Mouse (Mus musculus) mammary gland, adult 2 months (tissue): ENCODE measurements around the gene Cacng2. TPM values are rescaled to one million over a fixed set of nuclear protein-coding genes. Genes with fewer than 3 reads are reported as not detected.

Source experiments
- polyA plus RNA-seq: library from polyadenylated mRNA; depleted of rRNA; stranded (reverse); fragments of >200 nt; gene quantifications from 2 replicates; pipeline ENCODE4 v1.2.3, GENCODE M21; 2012; ENCODE audit warnings: low replicate concordance; rRNA removed

Gene Cacng2
- polyA plus RNA-seq: not detected in 2 replicates

DNA sequence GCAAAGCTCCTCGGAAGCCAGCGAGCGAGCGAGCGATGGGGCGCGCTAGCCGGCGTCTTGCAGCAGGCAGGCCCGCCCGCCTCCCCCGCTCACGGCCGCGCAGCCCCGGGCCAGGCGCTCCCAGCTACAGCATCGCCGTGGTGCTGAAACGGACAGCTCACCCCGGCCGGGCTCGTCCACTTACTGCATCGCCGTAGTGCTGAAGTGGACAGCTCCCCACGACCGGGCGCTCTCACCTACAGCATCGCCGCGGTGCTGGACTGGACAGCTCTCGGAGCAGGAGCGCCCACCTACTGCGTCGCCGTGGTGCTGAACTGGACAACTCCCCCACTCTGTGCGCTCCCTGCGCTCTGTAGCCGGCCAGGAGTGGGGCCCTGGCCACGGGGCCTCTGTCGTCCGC is at the start of gene Cacng2:
Gene Cacng2 (minus strand): TSS at position 325 of the 400 bp plus-strand sequence.

DNA sequence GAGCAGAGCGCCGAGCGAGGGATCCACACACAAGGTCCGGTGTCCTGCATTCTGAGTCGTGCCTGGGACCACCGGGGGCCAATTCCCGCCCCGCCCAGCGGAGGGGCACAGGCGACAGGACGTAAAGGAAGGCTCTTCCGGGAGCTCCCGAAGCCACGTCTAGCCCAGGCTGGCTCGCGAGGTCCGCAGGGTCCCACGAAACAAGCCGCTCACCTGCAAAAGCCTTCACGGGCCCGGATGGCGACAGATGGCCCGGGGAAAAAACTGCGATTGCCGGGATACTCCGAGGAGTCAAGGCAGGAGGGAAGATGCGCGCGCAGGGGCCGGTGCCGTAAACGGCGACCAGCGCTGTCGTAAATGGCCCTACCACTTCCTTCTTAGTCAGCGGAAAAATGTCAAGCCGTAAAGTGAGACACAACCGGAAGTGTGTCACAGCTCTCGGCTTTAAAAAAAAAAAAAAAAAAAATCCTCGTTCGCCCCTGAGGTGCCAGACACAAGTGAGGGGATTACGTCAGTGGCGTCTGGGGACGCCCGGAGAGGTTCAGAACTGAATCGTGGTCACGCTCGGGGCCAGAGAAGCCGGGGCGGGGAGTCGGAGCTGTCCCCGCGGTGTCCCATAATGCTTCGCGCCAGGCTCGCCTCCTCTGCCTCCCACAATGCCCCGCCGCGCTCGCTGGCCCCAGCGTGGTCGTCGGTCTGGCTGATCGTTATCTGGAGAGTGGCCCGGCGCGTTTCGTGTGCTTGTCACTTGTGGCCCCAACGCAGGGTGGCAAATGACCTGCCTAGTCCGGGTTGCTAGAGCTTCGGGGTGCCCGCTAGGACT is 149.1 kb downstream of the Cacng2 start, which contains the start of gene Eif3d:
Gene Eif3d (minus strand): TSS at position 344 of the 823 bp plus-strand sequence.

DNA sequence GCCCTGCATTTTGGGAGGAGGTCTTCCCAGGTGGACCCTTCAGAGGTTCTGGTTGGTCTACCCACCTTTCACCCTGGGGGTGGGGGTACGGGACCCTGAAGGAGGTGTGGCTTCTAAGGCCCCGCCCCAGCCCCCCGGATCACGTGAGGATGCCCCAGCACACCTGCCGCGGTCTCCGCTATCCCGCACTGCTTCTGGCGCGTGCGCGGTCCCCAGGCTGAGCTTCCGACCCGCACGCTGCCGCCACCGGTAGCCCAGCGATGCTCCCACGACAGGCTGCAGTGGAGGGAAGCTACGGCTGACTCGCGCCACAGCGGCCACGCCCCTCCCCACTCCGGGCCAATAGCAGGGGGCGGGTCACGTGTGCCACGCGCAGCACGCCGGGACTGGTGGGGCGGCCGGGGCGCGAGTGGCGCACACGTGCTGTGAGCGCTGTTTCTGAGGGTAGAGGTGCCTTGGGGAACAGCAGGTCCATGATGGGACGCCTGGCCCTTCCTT is 163.4 kb downstream of the Cacng2 start, which contains the start of gene Foxred2:
Gene Foxred2 (minus strand): TSS at position 319 of the 498 bp plus-strand sequence.

Other genes starting within 250 kb of the Cacng2 start
- 284 and 331 TPM in 2 replicates for gene Txn2, start 191.0 kb downstream of the Cacng2 start, polyA plus RNA-seq
- 10.7 and 14.6 TPM in 2 replicates for gene Foxred2, start 163.3 kb downstream of the Cacng2 start, polyA plus RNA-seq
- gene Eif3d, start 149.2 kb downstream of the Cacng2 start, polyA plus RNA-seq: 107 and 122 TPM in 2 replicates
- gene Ift27, start 54.1 kb upstream of the Cacng2 start, polyA plus RNA-seq: 45.2 and 65.7 TPM in 2 replicates
- gene Pvalb, start 86.4 kb upstream of the Cacng2 start, polyA plus RNA-seq: 0.19 and 1,004 TPM in 2 replicates
- gene Ncf4, start 124.8 kb upstream of the Cacng2 start, polyA plus RNA-seq: 31.1 and 41.5 TPM in 2 replicates
- 55.3 and 56.9 TPM in 2 replicates for gene Csf2rb2, start 185.7 kb upstream of the Cacng2 start, polyA plus RNA-seq
- 74.1 and 78.6 TPM in 2 replicates for gene Csf2rb, start 205.7 kb upstream of the Cacng2 start, polyA plus RNA-seq